Mouse (Mus musculus): ENCODE data around the gene Bcl9.

DNA sequence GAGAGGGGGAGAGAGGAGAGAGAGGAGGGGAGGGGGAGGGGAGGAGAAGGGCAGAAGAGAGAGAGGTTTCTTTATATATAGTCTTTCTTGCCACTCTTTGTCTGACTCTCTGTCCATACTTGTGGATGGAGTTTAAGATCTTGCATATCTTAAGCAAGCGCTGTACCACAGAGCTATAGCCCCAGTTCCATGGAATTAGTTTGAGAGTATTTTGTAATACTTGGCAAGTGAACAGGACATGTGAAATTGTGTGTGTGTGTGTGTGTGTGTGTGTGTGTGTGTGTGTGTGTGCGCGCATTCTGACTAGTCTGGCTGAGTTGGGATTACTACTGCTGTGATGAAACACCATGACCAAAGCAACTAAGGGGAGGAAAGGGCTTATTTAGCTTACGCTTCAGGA is 8.2 kb upstream of the Bcl9 start:
- TF ChIP-seq CTCF (IDR thresholded peaks at IDR 0.05; ENCODE audit: control insufficient read depth, insufficient read depth, insufficient read length) (no peak), MAX (IDR thresholded peaks at IDR 0.05) (no peak), MYOG (IDR thresholded peaks at IDR 0.05; ENCODE audit: control insufficient read depth, extremely low read depth, insufficient read length) (no peak)
